Mouse (Mus musculus) adrenal gland, postnatal 36 days (tissue): ENCODE measurements around the gene Etl4. TPM values are rescaled to one million over a fixed set of nuclear protein-coding genes. Genes with fewer than 3 reads are reported as not detected.

Experiments used
- DNase-seq, 2 experiments: peaks; one replicate each; pipeline ENCODE4 v3.0.0; 2021; ENCODE audit warnings: mixed read lengths in 1 of 2
- total RNA-seq, 2 experiments: library from RNA; stranded (reverse); gene quantifications; 2 replicates each; pipeline ENCODE4 v1.2.3; 2021

Etl4 gene
- total RNA-seq, 2 experiments from 2014 or later: 20.2 to 27.6 TPM

- peak in 1 of 2 experiments; percentile 32 for DNase-seq
Observed at GRCm38 (mm10) chr2:20445156-20446155, 535.9 kb downstream of the Etl4 start.

- no peak for DNase-seq
Observed at GRCm38 (mm10) chr2:20446180-20446579, 536.6 kb downstream of the Etl4 start.

DNA sequence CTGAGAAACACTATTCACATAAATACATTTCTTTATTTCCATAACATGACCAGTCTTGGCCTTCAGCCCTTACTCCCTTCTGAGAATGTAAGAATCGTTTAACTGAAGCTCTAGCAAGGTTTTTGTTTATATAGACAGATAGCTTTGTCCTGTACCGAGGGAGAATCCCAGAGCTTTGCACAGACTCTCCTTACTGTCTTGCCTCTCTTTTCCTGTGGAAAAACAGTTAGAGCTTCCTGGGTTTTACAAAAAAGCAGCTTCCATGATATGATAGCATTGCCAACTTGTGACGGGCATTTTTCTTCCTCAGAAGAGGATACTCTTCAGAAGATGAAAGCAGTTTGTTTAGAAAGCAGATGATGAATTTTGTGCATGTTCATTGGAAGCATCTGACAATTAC lies 541.4 kb downstream of the Etl4 start:
- DNase-seq: no peak

DNA sequence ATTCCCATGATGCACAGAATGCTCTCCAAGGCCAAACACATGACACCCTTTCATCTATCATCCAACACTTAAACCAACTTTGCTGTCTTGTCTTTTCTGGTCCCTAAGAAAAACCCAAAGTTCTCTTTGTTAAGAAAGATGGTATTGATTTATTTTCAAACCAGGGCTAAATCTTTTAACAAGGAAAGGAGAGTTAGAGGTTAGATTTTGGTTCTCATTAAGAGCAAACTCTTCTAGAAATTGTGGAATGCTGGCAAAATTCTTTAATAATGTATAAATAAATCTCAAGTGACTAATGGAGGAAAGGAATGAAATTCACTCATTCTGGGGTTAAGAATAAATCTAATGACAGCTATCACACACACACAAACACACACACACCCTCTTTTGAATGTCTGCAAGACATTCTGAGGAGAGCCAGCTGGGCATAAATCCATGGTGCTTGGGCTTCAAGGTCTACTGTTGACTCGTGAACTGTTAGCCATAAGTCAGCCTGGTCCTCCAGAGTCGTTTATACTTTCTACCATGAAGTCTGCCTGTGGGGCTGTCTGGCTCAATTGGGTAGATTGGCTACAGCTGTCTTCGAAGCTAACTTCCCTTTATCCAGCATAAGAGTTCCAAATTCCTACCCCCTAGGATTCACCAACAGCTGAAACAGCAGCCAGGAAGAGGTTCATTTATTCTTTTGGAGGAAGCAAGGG lies 544.1 kb downstream of the Etl4 start:
- no peak for DNase-seq

DNA sequence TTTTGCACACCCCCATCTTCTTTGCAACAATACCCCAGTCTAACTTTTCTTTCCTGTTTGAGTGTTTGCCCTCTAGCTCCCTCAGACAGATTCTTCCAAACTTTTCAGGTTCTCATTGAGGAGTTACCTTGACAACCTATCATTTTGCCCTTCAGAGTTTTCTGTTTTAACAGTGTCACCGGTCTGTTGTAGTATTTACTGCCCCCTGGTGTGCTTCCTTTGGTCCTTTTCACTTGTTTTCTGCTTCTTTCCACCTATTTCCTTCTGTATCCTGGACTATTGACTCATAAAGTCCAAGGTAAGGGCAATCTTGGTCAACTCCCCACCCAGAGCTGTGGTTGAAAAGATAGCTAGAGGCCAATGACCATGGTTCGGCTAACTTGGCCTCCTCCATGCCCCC lies 569.6 kb downstream of the Etl4 start:
- DNase-seq: no peak

- DNase-seq: no peak
Observed at GRCm38 (mm10) chr2:20486137-20486788, 576.7 kb downstream of the Etl4 start.

DNA sequence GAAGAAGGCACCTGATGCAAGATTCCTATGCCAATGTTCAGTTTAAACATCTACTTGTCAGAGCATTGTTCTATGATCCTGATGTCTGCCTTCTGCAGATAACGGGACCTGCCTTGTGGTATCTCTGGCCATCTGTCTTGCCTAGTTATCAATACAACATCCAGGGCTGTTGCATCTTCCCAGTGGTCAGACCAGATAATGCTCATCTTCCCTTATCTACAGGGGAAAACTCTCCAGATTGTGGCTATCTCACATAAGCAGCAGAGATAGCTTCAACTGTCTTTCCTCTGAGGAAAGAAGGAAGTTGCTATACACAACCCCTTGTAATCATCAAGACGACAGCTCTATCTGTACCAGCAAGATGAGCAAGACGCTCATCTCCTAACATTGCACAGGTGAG lies 579.5 kb downstream of the Etl4 start:
- DNase-seq: no peak

GRCm38 (mm10) chr2:20492125-20492524 lies 582.5 kb downstream of the Etl4 start:
- peak in 1 of 2 experiments; percentile 7 for DNase-seq

DNA sequence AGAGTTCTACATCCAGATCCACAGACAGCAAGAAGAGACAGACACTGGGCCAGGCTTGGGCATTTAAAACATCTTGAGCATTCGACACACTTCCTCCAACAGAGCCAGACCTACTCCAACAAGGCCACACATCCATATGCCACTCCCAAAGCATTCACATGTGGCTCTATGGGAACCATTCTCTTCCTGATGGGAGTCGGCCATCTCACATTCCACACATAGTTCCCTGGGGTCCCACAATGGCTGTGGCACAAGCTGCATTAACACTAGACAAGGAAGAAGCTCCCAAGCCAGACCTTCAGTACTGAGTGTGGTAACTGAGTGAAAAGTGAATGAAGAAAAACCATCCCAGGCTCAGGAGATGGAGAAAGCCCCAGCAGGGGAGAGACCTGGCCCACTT lies 584.2 kb downstream of the Etl4 start:
- DNase-seq: no peak

GRCm38 (mm10) chr2:20494666-20495065 lies 585.1 kb downstream of the Etl4 start:
- peak; percentile 57 to 68 for DNase-seq

GRCm38 (mm10) chr2:20496219-20496800 lies 586.7 kb downstream of the Etl4 start:
- DNase-seq: no peak

GRCm38 (mm10) chr2:20507832-20508723 lies 598.5 kb downstream of the Etl4 start:
- DNase-seq: no peak

- no peak for DNase-seq
Observed at GRCm38 (mm10) chr2:20508724-20509052, 599.1 kb downstream of the Etl4 start.

GRCm38 (mm10) chr2:20510061-20510460 lies 600.5 kb downstream of the Etl4 start:
- no peak for DNase-seq

DNA sequence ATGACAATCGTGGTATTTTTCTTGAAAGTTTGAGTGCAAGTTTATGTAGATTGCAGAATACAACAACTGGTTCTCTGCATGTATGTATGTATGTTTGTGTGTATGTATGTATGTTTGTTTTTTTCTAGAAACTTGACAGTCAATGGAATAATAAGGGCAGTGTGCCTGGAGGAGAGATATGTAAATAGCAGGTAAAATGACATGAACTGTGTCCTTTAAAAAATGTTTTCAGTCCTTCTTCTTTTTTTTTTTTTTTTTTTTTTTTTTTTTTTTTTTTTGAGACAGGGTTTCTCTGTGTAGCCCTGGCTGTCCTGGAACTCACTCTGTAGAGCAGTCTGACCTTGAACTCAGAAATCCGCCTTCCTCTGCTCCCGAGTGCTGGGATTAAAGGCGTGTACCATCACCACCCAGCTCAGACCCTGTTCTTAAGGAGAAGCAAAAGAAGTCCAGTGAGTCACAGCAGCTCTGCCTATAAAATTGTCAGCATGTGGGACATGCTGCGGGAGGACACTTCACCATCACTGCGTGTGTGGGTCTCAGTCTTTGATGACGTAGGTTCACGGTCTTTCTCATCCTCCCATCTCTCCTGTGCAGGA lies 606.8 kb downstream of the Etl4 start:
- DNase-seq: no peak

- DNase-seq: no peak
Observed at GRCm38 (mm10) chr2:20517853-20518252, 608.3 kb downstream of the Etl4 start.

DNA sequence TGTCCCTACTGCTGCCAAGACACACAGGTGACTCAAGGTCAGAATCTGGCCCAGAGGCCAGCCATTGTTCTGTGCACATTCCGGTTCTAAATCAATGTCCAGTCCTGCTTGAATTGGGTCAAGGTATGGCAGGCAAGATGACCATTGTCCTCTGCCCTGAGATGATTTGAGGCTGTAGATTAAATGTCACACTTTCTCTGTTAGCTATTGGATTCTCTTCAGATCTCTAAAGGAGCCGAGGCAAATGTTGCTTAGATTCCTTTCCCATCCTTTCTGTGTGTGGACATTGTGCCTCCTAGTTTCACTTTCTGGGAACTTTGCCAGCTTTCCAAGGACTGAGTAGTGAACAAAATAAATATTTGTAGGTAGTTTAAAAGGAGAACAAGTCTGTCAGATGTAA lies 608.9 kb downstream of the Etl4 start:
- peak; percentile 10 to 50 for DNase-seq

GRCm38 (mm10) chr2:20519447-20520098 lies 610.0 kb downstream of the Etl4 start:
- DNase-seq: peak; percentile 64 to 77

DNA sequence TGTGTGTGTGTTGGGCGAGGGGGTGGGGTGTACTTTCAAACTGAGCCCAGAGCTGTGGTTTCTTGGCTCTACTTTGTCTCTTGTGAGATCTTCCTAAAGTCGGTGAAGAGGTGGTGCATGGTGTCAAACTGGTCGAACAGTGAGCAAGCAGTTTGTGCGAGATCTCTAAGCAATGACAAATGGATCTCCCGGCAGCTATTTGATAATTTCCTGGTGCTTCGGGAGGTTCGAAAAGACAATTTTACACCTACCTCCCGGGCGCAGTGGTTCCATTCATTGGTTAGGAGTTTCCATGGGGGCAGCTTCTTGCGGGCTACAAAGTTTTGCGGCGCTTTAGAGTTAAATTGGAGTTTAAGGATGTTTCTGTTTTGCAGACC lies 610.5 kb downstream of the Etl4 start:
- no peak for DNase-seq
